Mouse (Mus musculus): ENCODE data around the gene Nhlrc4. TPM values are rescaled to one million over a fixed set of nuclear protein-coding genes. Genes with fewer than 3 reads are reported as not detected.

The Nhlrc4 gene
- polyA plus RNA-seq, 1 experiment from 2014 or later: 0.34 TPM

- ATAC-seq (replicated peaks; ENCODE audit: insufficient number of reproducible peaks, low FRiP score, low TSS enrichment): peak; percentile 75
- Histone ChIP-seq H3K4me2 (no peak overlapping the region), H3K27ac (ENCODE audit: low read depth, low read length) (no peak overlapping the region; the same call in 1 of the 2 replicates), H3K27me3 (ENCODE audit: control insufficient read depth, insufficient read depth, low read length) (no peaks in the 10 kb centered on the region), H3K9me3 (replicated peaks; ENCODE audit: control insufficient read depth, low read length) (no peaks in the 10 kb centered on the region), H3K36me3 (ENCODE audit: control insufficient read depth, insufficient read depth, low read length) (peaks cover 5% of the 10 kb centered on the region), H3K4me3 (ENCODE audit: low read depth, low read length) (no peak overlapping the region), H3K4me1 (ENCODE audit: control insufficient read depth, insufficient read depth, low read length) (peaks cover 4% of the 10 kb centered on the region; the same call in 1 of the 2 replicates), H3K9ac (ENCODE audit: low read depth, low read length) (0 out of 2 replicates have a peak overlapping the region, but pooled peaks have one; percentile 10)
- 85% methylated on average over 5 of the region's 5 CpGs for WGBS (ENCODE audit: insufficient replicate concordance)
These were observed 16.8 kb upstream of the Nhlrc4 start for GRCm38 (mm10) chr17:25961566-25961965.

- peaks cover 5% of the 10 kb centered on the region for H3K36me3 ChIP-seq (ENCODE audit: control insufficient read depth, insufficient read depth, low read length)
- no peak for ATAC-seq (replicated peaks; ENCODE audit: insufficient number of reproducible peaks, low FRiP score, low TSS enrichment)
- no peaks in the 10 kb centered on the region for H3K27me3 ChIP-seq (ENCODE audit: control insufficient read depth, insufficient read depth, low read length)
- H3K27ac ChIP-seq (ENCODE audit: low read depth, low read length): no peak overlapping the region
- H3K4me2 ChIP-seq: no peak overlapping the region
- H3K9ac ChIP-seq (ENCODE audit: low read depth, low read length): no peak overlapping the region
- H3K9me3 ChIP-seq (replicated peaks; ENCODE audit: control insufficient read depth, low read length): no peaks in the 10 kb centered on the region
- H3K4me1 ChIP-seq (ENCODE audit: control insufficient read depth, insufficient read depth, low read length): peaks cover 4% of the 10 kb centered on the region; the same call in 1 of the 2 replicates
- WGBS (ENCODE audit: insufficient replicate concordance): 91% methylated on average over 23 of the region's 23 CpGs
- no peak overlapping the region for H3K4me3 ChIP-seq (ENCODE audit: low read depth, low read length)
These were observed 15.1 kb upstream of the Nhlrc4 start for GRCm38 (mm10) chr17:25959630-25960467.

GRCm38 (mm10) chr17:25958771-25959494 is 14.2 kb upstream of the Nhlrc4 start:
- peaks cover 5% of the 10 kb centered on the region for H3K36me3 ChIP-seq (ENCODE audit: control insufficient read depth, insufficient read depth, low read length)
- H3K4me2 ChIP-seq: no peak overlapping the region
- H3K27me3 ChIP-seq (ENCODE audit: control insufficient read depth, insufficient read depth, low read length): no peaks in the 10 kb centered on the region
- peaks cover 4% of the 10 kb centered on the region; the same call in 1 of the 2 replicates for H3K4me1 ChIP-seq (ENCODE audit: control insufficient read depth, insufficient read depth, low read length)
- H3K4me3 ChIP-seq (ENCODE audit: low read depth, low read length): no peak overlapping the region
- no peak overlapping the region for H3K27ac ChIP-seq (ENCODE audit: low read depth, low read length)
- no peaks in the 10 kb centered on the region for H3K9me3 ChIP-seq (replicated peaks; ENCODE audit: control insufficient read depth, low read length)
- WGBS (ENCODE audit: insufficient replicate concordance): 90% methylated on average over 11 of the region's 11 CpGs
- H3K9ac ChIP-seq (ENCODE audit: low read depth, low read length): no peak overlapping the region
- ATAC-seq (replicated peaks; ENCODE audit: insufficient number of reproducible peaks, low FRiP score, low TSS enrichment): no peak

DNA sequence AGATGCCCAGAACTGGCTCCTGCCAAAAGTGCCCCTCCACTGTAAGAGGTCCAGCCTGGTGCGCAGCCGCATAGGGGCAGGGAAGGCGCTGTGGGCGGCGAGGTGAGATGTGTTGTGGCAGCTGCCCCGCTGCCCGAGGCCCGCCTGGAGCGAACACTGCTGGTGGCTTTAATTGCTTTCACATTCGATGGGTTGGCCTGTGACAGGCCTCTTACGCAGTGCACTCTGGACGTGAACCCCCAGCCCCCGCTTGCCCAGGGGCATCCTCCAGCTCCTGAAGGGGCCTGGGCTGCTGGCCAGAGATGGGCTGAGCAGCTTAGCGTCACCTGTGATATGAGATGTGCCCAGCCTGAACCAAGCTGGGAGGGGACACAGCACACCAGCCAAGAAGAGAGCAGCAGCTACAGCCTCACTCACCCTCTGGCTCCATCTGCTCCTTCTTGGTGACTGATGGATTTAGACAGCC is 12.9 kb upstream of the Nhlrc4 start:
- Histone ChIP-seq H3K4me1 (ENCODE audit: control insufficient read depth, insufficient read depth, low read length) (peaks cover 4% of the 10 kb centered on the region; the same call in 1 of the 2 replicates), H3K9ac (ENCODE audit: low read depth, low read length) (no peak overlapping the region), H3K4me2 (no peak overlapping the region), H3K27me3 (ENCODE audit: control insufficient read depth, insufficient read depth, low read length) (peaks cover 10% of the 10 kb centered on the region), H3K36me3 (ENCODE audit: control insufficient read depth, insufficient read depth, low read length) (peaks cover 3% of the 10 kb centered on the region; the same call in 1 of the 2 replicates), H3K27ac (ENCODE audit: low read depth, low read length) (no peak overlapping the region), H3K9me3 (replicated peaks; ENCODE audit: control insufficient read depth, low read length) (no peaks in the 10 kb centered on the region), H3K4me3 (ENCODE audit: low read depth, low read length) (no peak overlapping the region)
- ATAC-seq (replicated peaks; ENCODE audit: insufficient number of reproducible peaks, low FRiP score, low TSS enrichment): no peak
- WGBS (ENCODE audit: insufficient replicate concordance): 87% methylated on average over 14 of the region's 14 CpGs

DNA sequence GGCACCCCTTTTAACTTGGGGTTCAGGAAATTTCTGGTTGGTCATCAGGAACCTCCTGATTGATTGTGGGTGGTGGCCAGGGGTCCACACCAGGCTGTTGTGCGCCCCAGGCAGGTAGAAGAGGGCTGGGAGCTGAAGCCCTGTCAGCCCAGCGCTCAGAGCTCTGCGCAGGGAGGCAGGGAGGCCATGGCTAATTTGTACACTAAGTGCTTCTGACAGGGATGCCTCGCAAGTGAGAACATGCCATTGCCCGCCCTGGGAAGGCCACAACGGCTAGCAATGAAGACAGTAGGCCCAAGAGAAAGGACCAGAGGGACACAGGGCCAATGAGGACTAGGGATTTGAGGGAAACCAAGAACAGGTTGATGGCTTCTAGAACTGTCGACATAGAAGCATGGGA is 11.9 kb upstream of the Nhlrc4 start:
- no peak for ATAC-seq (replicated peaks; ENCODE audit: insufficient number of reproducible peaks, low FRiP score, low TSS enrichment)
- H3K27me3 ChIP-seq (ENCODE audit: control insufficient read depth, insufficient read depth, low read length): peaks cover 20% of the 10 kb centered on the region
- H3K27ac ChIP-seq (ENCODE audit: low read depth, low read length): no peak overlapping the region
- H3K4me2 ChIP-seq: no peak overlapping the region
- peaks cover 3% of the 10 kb centered on the region; the same call in 1 of the 2 replicates for H3K36me3 ChIP-seq (ENCODE audit: control insufficient read depth, insufficient read depth, low read length)
- H3K4me1 ChIP-seq (ENCODE audit: control insufficient read depth, insufficient read depth, low read length): peaks cover 9% of the 10 kb centered on the region
- no peak overlapping the region for H3K4me3 ChIP-seq (ENCODE audit: low read depth, low read length)
- H3K9me3 ChIP-seq (replicated peaks; ENCODE audit: control insufficient read depth, low read length): no peaks in the 10 kb centered on the region
- H3K9ac ChIP-seq (ENCODE audit: low read depth, low read length): no peak overlapping the region
- 83% methylated on average over 7 of the region's 7 CpGs for WGBS (ENCODE audit: insufficient replicate concordance)

- Histone ChIP-seq H3K4me2 (no peak overlapping the region), H3K27me3 (ENCODE audit: control insufficient read depth, insufficient read depth, low read length) (peaks cover 25% of the 10 kb centered on the region), H3K9ac (ENCODE audit: low read depth, low read length) (no peak overlapping the region), H3K9me3 (replicated peaks; ENCODE audit: control insufficient read depth, low read length) (no peaks in the 10 kb centered on the region), H3K4me3 (ENCODE audit: low read depth, low read length) (no peak overlapping the region), H3K27ac (ENCODE audit: low read depth, low read length) (no peak overlapping the region), H3K36me3 (ENCODE audit: control insufficient read depth, insufficient read depth, low read length) (peaks cover 3% of the 10 kb centered on the region; the same call in 1 of the 2 replicates), H3K4me1 (ENCODE audit: control insufficient read depth, insufficient read depth, low read length) (peaks cover 13% of the 10 kb centered on the region)
- no peak for ATAC-seq (replicated peaks; ENCODE audit: insufficient number of reproducible peaks, low FRiP score, low TSS enrichment)
- WGBS (ENCODE audit: insufficient replicate concordance): 69% methylated on average over 7 of the region's 7 CpGs
These were observed 11.4 kb upstream of the Nhlrc4 start for GRCm38 (mm10) chr17:25956201-25956600.

- ATAC-seq (replicated peaks; ENCODE audit: insufficient number of reproducible peaks, low FRiP score, low TSS enrichment): no peak
- H3K36me3 ChIP-seq (ENCODE audit: control insufficient read depth, insufficient read depth, low read length): peaks cover 3% of the 10 kb centered on the region; the same call in 1 of the 2 replicates
- H3K9me3 ChIP-seq (replicated peaks; ENCODE audit: control insufficient read depth, low read length): no peaks in the 10 kb centered on the region
- no peak overlapping the region for H3K4me2 ChIP-seq
- H3K9ac ChIP-seq (ENCODE audit: low read depth, low read length): no peak overlapping the region
- no peak overlapping the region for H3K27ac ChIP-seq (ENCODE audit: low read depth, low read length)
- WGBS (ENCODE audit: insufficient replicate concordance): 57% methylated on average over 3 of the region's 3 CpGs
- peaks cover 16% of the 10 kb centered on the region for H3K4me1 ChIP-seq (ENCODE audit: control insufficient read depth, insufficient read depth, low read length)
- no peak overlapping the region for H3K4me3 ChIP-seq (ENCODE audit: low read depth, low read length)
- H3K27me3 ChIP-seq (ENCODE audit: control insufficient read depth, insufficient read depth, low read length): peaks cover 29% of the 10 kb centered on the region
These were observed 11.0 kb upstream of the Nhlrc4 start for GRCm38 (mm10) chr17:25955736-25956135.

DNA sequence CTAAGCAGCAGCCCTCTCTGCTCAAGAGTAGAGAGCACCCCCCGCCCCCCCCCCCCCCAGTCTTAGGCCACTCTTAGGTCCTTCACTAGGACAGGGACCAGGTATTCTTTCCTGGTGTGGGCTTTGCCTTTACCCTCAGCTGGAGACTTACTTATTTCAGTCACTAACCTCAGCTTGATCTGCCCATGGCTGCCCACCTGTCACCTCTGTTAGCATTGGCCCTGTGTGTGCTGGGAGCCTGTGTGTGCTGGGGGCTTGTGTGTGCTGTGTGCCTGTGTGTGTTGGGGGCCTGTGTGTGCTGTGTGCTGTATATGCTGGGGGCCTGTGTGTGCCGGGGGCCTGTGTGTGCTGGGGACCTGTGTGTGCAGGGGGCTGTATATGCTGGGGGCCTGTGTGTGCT is 9.9 kb upstream of the Nhlrc4 start:
- Histone ChIP-seq H3K27me3 (ENCODE audit: control insufficient read depth, insufficient read depth, low read length) (peaks cover 40% of the 10 kb centered on the region), H3K9ac (ENCODE audit: low read depth, low read length) (no peak overlapping the region), H3K36me3 (ENCODE audit: control insufficient read depth, insufficient read depth, low read length) (no peaks in the 10 kb centered on the region), H3K27ac (ENCODE audit: low read depth, low read length) (no peak overlapping the region), H3K4me1 (ENCODE audit: control insufficient read depth, insufficient read depth, low read length) (peaks cover 13% of the 10 kb centered on the region), H3K4me3 (ENCODE audit: low read depth, low read length) (no peak overlapping the region), H3K4me2 (no peak overlapping the region), H3K9me3 (replicated peaks; ENCODE audit: control insufficient read depth, low read length) (no peaks in the 10 kb centered on the region)
- WGBS (ENCODE audit: insufficient replicate concordance): 97% methylated on average over 2 of the region's 2 CpGs
- no peak for ATAC-seq (replicated peaks; ENCODE audit: insufficient number of reproducible peaks, low FRiP score, low TSS enrichment)
